Mouse (Mus musculus): ENCODE data around the gene Uvrag.
"Not testable (repeated sequence)": the region's sequence is repeated elsewhere in the genome, so short reads cannot be mapped to it uniquely, and the experiment has no call there.

Uvrag gene

DNA sequence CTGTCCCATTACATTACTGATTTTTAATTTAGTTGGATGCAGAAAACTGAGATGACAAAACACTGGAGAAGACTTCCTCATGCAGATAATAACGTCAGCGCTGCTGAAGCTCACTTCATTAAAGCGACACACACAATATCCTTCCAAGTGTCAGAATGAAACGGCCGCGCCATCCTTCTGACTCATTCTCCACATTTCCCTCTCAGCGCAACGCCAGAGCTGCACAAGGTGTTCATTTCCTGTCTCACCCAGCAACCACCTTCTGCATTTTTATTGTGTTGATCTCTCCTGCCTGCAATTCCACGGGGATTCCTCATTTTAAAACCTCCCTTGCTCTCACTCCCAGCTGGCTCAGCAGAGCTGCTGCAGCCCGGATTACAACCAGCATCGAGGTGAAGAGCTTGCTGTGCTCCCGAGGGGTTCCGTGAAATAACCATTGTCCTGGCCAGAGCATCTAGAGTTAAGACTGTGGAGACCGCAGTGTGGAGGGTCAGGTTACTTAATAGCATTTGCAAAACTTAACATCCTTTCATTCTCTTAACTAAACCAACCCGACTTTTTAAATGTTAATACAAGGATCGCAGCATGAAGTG is 172.8 kb downstream of the Uvrag start:
- no peak for DNase-seq

DNA sequence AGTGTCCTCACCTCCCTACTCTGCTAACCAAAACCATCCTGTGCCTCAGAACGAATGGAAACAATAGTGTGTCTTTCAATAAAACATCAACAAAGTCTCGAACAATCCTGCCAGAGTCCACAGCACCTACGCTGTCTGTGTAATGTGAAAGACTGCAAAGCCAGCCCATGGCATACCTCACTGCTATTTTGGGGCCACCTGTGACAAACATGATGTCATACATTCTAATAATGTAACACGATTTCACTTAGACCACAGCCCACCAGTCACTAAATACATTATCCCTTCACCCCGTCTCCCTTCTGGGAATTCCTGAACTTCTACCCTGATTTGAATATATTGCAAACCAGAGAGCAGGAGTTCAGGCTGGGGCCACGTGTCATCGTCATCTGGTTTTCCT is 173.3 kb downstream of the Uvrag start:
- DNase-seq = no peak

GRCm38 (mm10) chr7:98963581-98963980 is 177.4 kb downstream of the Uvrag start:
- DNase-seq = not testable (repeated sequence)

GRCm38 (mm10) chr7:98962547-98963311 is 178.2 kb downstream of the Uvrag start:
- peak; percentile 50 for DNase-seq

DNA sequence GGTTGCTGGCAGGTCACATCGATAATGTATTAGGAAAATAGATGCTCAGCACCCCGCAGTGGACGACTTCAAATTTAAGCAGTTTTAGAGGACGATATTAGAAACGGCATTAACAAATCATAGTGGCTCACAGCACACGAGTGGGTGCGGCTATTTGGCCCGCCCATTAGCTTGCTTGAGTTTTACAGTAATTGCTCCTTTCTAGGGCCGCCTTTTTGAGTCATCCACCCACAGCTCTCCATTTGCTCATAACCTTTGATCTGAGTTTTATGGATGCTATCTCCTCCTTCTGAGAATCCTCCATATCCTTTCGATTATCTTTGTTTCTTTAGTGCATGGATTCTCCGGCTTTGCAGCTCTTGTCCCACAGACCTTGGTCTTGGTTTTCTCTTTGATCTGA is 178.9 kb downstream of the Uvrag start:
- no peak for DNase-seq

GRCm38 (mm10) chr7:98960274-98960673 is 180.7 kb downstream of the Uvrag start:
- DNase-seq = peak; percentile 47

- no peak for DNase-seq
Measured at GRCm38 (mm10) chr7:98959246-98959645, 181.7 kb downstream of the Uvrag start.

DNA sequence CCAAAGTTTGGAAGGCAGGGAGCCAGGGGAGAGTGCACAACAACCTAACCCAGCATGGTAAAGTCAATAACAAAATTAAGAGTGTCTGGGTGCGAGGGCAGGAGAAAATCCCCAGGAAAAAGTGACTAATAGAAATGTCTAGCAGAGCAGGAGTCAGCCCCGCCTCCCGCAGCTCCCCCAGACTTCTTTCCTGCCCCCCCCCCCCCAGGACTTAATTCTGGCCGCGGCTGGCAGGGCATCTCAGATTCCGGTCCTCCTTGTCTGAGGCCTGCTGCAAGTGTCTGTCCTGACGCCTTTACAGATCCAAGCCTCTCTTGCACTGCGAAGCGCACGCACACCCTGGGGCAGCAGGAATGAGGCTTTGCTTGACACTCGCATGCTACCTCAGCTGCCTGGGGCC is 182.8 kb downstream of the Uvrag start:
- no peak for DNase-seq

DNA sequence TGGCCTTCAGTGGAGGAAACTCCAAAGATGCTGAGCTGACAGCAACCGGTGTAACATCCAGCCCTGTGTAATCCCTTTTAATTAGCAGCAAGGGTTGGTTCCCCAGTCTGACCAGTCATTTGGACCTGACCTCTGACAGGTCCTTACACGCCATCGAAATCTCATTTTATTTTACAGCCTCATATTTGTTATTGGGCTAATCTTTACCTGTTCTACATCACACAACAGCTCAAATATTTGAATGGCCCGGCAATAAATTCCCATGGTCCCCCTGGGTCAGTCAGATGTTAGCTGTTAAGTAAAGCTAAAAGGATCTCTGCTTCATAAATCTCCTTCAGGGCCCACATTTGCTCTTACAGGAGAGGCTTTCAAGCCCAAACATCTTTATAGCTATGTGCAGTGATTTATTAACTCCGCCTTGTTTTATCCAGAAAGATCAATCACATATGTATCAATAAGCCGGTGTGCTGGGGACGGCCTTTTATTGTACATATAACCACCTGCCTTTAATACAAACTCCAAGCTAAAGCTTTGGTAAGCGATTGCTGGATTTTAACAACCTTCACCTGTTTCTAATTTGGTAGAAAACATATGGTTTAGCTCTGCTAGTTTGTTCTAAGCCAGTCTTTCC is 183.7 kb downstream of the Uvrag start:
- DNase-seq = no peak

DNA sequence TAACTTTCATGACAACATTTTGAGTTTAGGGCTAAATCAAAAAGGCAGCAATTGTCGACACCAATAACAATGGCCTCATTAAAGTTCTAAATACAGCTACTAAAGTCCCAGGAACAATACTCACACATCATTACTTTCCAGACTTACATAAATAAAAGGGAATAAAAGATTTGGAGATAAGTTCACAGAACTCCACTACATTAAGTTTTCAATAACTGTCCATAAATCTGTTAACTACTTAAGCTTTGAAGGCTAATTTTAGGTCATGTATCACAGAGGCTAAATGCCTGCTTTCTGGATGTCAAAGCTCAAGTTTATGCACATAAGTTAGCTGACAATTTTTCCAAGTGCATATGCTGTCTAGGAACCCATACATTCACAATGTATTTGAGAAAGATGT is 184.3 kb downstream of the Uvrag start:
- DNase-seq = no peak

DNA sequence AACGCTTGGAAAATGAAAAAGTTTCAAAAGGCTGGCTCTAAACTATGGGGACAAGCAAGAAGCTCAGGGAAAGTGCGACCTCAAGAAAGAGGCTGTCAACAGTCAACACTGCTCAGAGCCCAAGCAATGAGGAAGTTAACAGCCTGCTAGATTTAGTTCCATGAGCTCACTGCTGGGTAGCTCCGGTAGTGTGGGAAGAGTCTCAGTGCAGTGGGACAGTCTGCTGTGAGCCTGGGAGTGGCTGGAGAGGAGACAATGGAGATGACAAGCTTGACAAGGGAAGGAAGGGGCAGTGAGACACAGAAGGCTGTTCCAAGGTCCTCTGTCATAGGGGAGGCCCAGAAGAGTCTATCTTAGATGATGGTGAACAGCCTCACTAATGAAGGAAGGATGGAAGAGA is 187.3 kb downstream of the Uvrag start:
- no peak for DNase-seq

DNA sequence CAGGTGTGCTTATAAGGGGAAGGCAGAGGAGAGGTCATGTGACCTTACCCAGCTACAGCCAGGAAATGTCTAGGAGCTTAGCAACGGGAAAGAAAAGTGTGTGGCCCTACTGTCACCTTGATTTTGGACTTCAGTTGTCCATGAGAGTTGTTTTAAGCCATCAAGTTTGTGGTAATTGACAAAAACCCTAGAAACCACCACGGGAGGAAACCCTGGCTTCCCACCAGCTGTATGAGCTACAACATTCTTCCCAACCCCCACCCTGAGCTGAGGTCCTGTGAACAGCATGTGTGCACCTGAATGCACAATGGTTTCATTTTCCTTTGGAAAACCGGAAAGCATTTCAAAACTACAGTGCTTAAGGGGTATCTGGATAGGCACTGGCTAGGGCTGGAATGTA is 196.0 kb downstream of the Uvrag start:
- DNase-seq = no peak

GRCm38 (mm10) chr7:98943687-98944086 is 197.3 kb downstream of the Uvrag start:
- no peak for DNase-seq

GRCm38 (mm10) chr7:98942746-98943145 is 198.2 kb downstream of the Uvrag start:
- DNase-seq = no peak

- no peak for DNase-seq
Measured at GRCm38 (mm10) chr7:98939194-98939593, 201.7 kb downstream of the Uvrag start.

DNA sequence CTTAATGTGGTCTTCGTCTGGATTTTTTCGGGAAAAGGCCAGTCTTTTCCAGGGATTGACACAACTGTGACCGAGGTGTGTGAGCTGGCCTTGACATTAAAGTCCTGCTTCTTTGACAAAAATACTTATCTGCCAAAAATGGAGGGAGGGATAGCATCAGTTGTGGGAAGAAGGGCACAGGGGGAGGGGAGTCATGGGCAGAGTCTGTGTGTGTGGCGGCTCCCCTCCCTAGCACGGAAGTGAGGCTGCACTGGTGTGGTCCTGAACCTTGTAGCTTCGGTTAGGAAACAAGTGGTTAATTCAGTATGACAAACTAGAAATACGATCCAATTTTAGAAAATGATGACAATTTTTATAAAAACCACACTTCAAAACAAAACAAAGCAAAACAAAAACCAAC is 202.3 kb downstream of the Uvrag start:
- DNase-seq = no peak

DNA sequence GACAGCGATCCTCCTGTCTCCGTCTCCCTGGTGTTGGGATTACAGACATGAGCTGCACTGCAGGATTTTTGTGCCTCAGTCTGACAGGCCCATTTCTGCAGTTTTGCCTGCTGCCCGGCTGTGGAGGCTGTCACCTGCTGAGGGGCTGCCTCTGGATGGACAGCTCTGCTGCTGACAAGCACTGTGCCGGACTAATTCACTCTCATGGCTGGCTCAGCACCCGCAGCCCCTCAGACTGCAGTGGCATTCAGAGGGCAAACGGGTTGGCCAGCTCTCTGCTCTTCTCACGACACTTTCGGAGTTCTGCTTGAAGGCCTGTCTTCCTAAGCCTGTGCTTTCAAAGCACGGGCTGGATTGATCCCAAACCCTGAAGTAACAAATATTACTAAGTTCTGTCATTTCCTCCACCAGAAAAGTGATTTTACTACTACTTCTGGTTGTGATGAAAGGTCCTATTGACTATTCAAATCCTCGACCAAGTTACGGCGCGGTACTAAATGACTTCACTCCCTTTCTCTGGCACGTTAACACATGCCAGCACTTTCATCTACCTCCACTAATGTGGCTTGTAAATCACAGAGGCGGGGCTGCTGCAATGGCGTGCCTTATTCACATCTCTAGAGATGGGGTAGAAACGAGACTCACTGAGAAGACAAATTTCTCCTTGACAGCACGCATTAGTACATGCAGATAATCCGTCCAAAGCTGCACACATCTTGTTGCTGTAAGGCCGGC is 203.7 kb downstream of the Uvrag start:
- DNase-seq = no peak

DNA sequence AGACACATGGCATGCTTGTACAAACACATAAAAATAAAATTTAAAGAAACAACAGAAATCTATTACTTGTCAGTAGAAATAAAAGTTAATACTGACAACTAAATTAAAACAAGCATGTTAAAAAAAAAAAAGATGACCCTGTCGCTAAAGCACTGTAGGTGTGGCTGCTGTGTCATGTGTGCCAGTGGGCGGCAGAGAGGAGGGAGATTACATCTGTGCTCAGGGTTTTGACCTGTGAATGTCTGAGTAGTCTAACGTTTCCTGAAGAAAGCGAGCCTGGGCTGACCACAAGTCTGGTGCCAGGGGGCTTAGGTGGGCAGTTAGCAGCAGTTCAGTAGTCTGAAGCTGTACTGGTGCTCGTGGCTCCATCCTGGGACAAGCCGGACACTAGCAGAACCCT is 205.2 kb downstream of the Uvrag start:
- DNase-seq = no peak

DNA sequence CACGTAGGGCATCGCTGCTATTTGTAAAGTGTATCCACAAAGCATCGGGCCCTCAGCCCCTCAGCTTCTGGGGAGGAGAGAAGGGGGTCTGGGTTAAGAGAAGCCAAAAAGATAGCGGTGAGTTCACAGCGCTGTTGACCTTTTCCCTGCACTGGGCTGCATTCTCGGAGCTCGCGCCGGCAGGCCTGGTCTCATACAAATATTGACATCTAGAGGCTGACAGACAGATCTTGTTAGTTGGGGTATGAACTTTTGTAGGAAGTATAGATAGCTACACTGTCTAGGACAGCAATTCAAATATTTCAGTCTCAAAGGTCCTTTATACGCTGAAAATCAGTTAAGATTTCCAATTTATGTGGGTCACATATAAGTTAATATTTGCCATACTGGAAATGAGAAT is 205.7 kb downstream of the Uvrag start:
- no peak for DNase-seq

DNA sequence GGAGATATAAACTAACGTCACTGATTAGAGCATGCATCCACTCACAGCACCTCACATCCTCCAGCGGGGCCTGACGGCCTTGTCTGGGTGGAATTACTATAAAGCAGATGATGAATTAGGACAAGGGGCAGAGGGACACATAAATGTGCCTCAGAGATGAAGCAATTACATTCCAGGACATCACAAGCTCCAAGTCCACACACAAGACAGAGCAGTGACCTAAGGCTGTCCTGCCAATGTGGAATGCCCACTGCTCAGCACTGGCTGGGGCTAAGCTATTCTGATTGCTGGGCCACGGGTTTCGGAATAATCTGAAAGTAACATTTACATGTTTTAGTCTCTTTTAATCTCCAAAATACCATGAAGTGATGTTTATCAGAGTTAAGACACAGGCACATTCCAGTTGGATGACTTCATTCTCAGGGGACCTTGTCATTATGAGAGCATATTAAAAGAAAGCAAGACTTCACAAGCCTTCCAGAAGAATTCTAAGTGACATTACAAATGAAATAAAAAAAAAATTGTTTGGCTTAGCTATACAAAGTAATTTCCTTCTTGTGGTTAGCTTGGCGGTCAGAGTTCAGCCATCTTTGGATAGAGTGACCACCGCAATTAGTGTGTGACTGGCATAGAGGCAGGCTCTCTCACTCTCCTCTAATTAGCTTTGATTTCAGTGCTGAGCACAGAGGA is 212.5 kb downstream of the Uvrag start:
- DNase-seq = no peak

GRCm38 (mm10) chr7:98926906-98927528 is 213.9 kb downstream of the Uvrag start:
- DNase-seq = no peak

DNA sequence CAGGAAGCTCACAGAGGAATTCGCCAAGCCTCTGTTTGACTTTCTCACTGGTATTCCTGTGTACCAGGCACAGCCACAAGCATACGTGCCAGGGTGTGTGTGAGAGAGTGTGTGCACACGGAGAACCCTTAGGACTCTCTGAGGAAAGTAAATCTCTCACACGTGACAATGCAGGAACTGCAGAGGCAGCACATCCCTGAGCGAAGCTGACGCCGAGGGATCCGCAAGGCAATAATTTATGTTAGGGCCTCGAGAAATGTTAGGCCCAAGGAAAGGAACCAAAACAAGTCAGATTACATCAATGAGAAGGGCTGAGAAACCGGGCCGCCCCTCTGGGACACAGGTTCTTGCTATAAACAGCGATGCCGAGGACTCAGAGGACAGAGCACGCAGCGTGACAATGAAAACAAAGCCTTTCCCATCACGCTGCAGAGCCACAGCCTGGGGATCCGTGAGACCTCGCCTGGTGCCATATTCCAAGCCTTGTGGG is 216.5 kb downstream of the Uvrag start:
- DNase-seq = peak; percentile 14
